Mouse (Mus musculus): Measurements from ENCODE around the gene Tma7.

- TF ChIP-seq GATA1 (IDR thresholded peaks at IDR 0.05; ENCODE audit: borderline replicate concordance, low read length) (no peak), FLI1 (IDR thresholded peaks at IDR 0.05; ENCODE audit: low read length) (no peak)
Observed at GRCm38 (mm10) chr9:109130076-109130475, 47.7 kb upstream of the Tma7 start.
